In the genomic region with DNA sequence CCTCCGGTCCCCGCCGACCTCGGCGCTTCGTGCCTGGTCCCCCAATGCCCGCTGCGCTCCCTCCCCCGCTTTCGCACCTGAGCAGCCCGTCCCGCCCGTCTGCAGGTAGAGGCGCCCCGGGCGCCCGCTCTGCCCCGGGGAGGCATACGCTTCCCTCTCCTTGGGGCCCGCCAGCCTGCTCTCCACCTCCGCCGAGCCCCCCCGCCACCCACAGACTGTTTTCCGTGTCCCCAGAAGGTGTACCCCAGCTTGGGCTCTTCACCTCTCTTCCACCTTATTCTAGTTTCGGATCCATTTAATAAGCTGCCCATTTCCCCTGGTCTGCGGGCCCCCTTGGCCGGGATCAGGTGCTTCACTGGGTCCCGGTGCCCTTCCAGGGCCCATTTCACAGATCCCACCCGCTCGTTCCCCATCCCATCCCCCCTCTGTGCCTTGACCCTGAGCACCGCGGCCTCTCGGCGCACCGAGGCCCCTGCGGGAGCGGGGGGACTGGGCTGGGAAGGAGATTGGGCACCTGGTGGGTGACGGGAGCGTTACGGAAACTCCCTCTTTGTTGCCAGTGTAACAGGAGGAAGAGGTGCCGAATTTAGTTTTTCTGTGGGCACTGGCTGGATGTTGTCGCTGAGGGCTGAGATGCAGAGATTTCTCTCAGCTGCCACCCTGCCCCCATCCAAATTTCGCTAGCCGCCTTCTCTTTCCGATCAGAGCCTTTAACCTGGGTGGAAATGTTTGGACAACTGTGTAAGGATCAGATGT, we compare ENCODE assay signal across 8 mouse cellular contexts. TPM values are rescaled to one million over a fixed set of nuclear protein-coding genes. Genes with fewer than 3 reads are reported as not detected.
DNase-seq lines count a peak whose midpoint lies in the region; ATAC-seq and TF ChIP-seq lines count a peak whose summit lies in the region.

No protein-coding gene starts in this region.

- no peak for ATAC-seq in erythroblast, adult 5-6 weeks (replicated peaks; ENCODE audit: low FRiP score, poor library complexity, severe bottlenecking)
- ATAC-seq in inflammation-experienced regulatory T-cells, adult 6 months: peak; percentile 45

- no peaks in the 10 kb centered on the region for H3K36me3 ChIP-seq in erythroblast, embryonic 14.5 days (ENCODE audit: control insufficient read depth)
- no peaks in the 10 kb centered on the region for H3K36me3 ChIP-seq in midbrain, embryonic 10.5 days

- intact Hi-C loops in gastrocnemius, adult 2 months (cut with DNase I): loop anchor here (5.0 to 10.0 kb wide), 2 partner anchors 151 to 326 kb away; no protein-coding TSS in a partner anchor
- intact Hi-C loops in left cerebral cortex, postnatal 25 days (cut with DNase I): loop anchor here (2.0 to 5.0 kb wide), 4 partner anchors 44 to 151 kb away; no protein-coding TSS in a partner anchor

- DNase-seq in cerebellum, postnatal 14 days: peak; percentile 78
- DNase-seq in gastrocnemius, adult 2 months: peak; percentile 58
- peak; percentile 62 to 87 for DNase-seq in left cerebral cortex, postnatal 25 days (ENCODE audit: low spot score in 2 of 2)
- peak; percentile 44 for DNase-seq in midbrain, embryonic 10.5 days (ENCODE audit: low spot score)
- DNase-seq in right cerebral cortex, postnatal 36 days (ENCODE audit: low spot score in 2 of 2): peak; percentile 41 to 68

- H3K4me1 ChIP-seq in erythroblast, embryonic 14.5 days (ENCODE audit: control insufficient read depth): peaks cover 39% of the 10 kb centered on the region
- peaks cover 23% of the 10 kb centered on the region for H3K4me1 ChIP-seq in midbrain, embryonic 10.5 days

- H3K27ac ChIP-seq in gastrocnemius, adult 2 months: peak overlapping the region; percentile 98
- peak overlapping the region; percentile 88 for H3K27ac ChIP-seq in midbrain, embryonic 10.5 days (replicated peaks)

- H3K9me3 ChIP-seq in erythroblast, embryonic 14.5 days (ENCODE audit: control insufficient read depth, low read length): peaks cover 3% of the 10 kb centered on the region; the same call in 1 of the 2 replicates
- H3K9me3 ChIP-seq in midbrain, embryonic 10.5 days (replicated peaks): no peaks in the 10 kb centered on the region

- no peak for TF ChIP-seq CTCF in gastrocnemius, adult 2 months (IDR thresholded peaks at IDR 0.05)

- WGBS in midbrain, embryonic 10.5 days: 1% methylated on average over 45 of the region's 45 CpGs

- peak overlapping the region; percentile 75 for H3K4me3 ChIP-seq in erythroblast, embryonic 14.5 days (replicated peaks)
- peak overlapping the region; percentile 97 for H3K4me3 ChIP-seq in gastrocnemius, adult 2 months
- H3K4me3 ChIP-seq in midbrain, embryonic 10.5 days: peak overlapping the region; percentile 92

- peaks cover 52% of the 10 kb centered on the region for H3K27me3 ChIP-seq in erythroblast, embryonic 14.5 days (ENCODE audit: control insufficient read depth)
- H3K27me3 ChIP-seq in midbrain, embryonic 10.5 days (ENCODE audit: low read depth, poor library complexity, severe bottlenecking): peaks cover 36% of the 10 kb centered on the region

RNA-seq across cellular contexts. Expression of gene Slc44a1, which starts 0.8 kb away (rescaled TPM):
- 0.06 and 0.07 TPM in 2 replicates for polyA plus RNA-seq in erythroblast, embryonic 14.5 days (2012)
- total RNA-seq in erythroblast, adult 5-6 weeks (2015; ENCODE audit: low replicate concordance): 27.3 and 36.4 TPM in 2 replicates
- 37.0 and 49.6 TPM in 2 replicates for total RNA-seq in erythroblast, adult 5-6 weeks (2017; ENCODE audit: low replicate concordance)
- total RNA-seq in gastrocnemius, adult 2 months (2021): 10 to 100 TPM; 15.8 to 17.7 TPM
- polyA plus RNA-seq in inflammation-experienced regulatory T-cells, adult 6 months (2017; shearing (Covaris generic)): 1 to 10 TPM; 2.3 to 5.5 (median 5.0) TPM
- 10 to 100 TPM; 67.2 to 72.4 TPM for total RNA-seq in left cerebral cortex, postnatal 25 days (2021)
- polyA plus RNA-seq in midbrain, embryonic 10.5 days (2016; fragmentation: Nextera tagmentation; extraction: Ambion mirVana): 8.7 and 10.5 TPM in 2 replicates
